Mouse (Mus musculus): ENCODE results near the gene Ccdc184. TPM values are rescaled to one million over a fixed set of nuclear protein-coding genes. Genes with fewer than 3 reads are reported as not detected.

Ccdc184 gene
- 13.3 and 15.9 TPM in 2 replicates for polyA plus RNA-seq (2014; fragmentation: Nextera tagmentation; extraction: Ambion mirVana)

GRCm38 (mm10) chr15:98166963-98167644, at the start of gene Ccdc184:
Gene Ccdc184, plus strand, starts transcription at chr15:98167158.
- Histone ChIP-seq H3K9me3 (ENCODE audit: control insufficient read depth, low read length) (no peaks in the 10 kb centered on the region), H3K4me2 (replicated peaks; ENCODE audit: low read depth, low read length) (peak within 1 kb of the TSS; percentile 82), H3K4me1 (replicated peaks; ENCODE audit: control insufficient read depth, insufficient read depth, low read length) (peaks cover 7% of the 10 kb centered on the region), H3K27me3 (ENCODE audit: control insufficient read depth, insufficient read depth, low read length) (peaks cover 26% of the 10 kb centered on the region), H3K27ac (ENCODE audit: low read depth, low read length) (peak within 1 kb of the TSS; percentile 91), H3K4me3 (ENCODE audit: low read depth, low read length) (peak within 1 kb of the TSS; percentile 48), H3K36me3 (ENCODE audit: control insufficient read depth, insufficient read depth, low read length) (no peaks in the 10 kb centered on the region), H3K9ac (ENCODE audit: low read depth, low read length) (peak within 1 kb of the TSS; percentile 68)
- WGBS, result 2% methylated on average over 15 of the region's 18 CpGs
- peak; percentile 83 for ATAC-seq (ENCODE audit: low FRiP score)
- peak; percentile 52 for DNase-seq (ENCODE audit: low spot score)

GRCm38 (mm10) chr15:98119363-98119762, 47.6 kb upstream of the Ccdc184 start:
- WGBS, result 76% methylated on average over 12 of the region's 12 CpGs
- H3K36me3 ChIP-seq (ENCODE audit: control insufficient read depth, insufficient read depth, low read length), result no peaks in the 10 kb centered on the region
- ATAC-seq (ENCODE audit: low FRiP score), result no peak

GRCm38 (mm10) chr15:98120831-98121230, 46.1 kb upstream of the Ccdc184 start:
- 95% methylated on average over 20 of the region's 20 CpGs for WGBS
- DNase-seq (ENCODE audit: low spot score), result no peak
- H3K4me1 ChIP-seq (replicated peaks; ENCODE audit: control insufficient read depth, insufficient read depth, low read length), result no peaks in the 10 kb centered on the region
- no peak overlapping the region for H3K4me3 ChIP-seq (ENCODE audit: low read depth, low read length)
- H3K27me3 ChIP-seq (ENCODE audit: control insufficient read depth, insufficient read depth, low read length), result no peaks in the 10 kb centered on the region
- H3K36me3 ChIP-seq (ENCODE audit: control insufficient read depth, insufficient read depth, low read length), result no peaks in the 10 kb centered on the region
- no peak overlapping the region for H3K4me2 ChIP-seq (replicated peaks; ENCODE audit: low read depth, low read length)
- H3K9me3 ChIP-seq (ENCODE audit: control insufficient read depth, low read length), result no peaks in the 10 kb centered on the region
- H3K27ac ChIP-seq (ENCODE audit: low read depth, low read length), result no peak overlapping the region
- ATAC-seq (ENCODE audit: low FRiP score), result no peak
- H3K9ac ChIP-seq (ENCODE audit: low read depth, low read length), result no peak overlapping the region

More at GRCm38 (mm10) chr15:98119363-98119762, 47.6 kb upstream of the Ccdc184 start:
- no peaks in the 10 kb centered on the region for H3K9me3 ChIP-seq (ENCODE audit: control insufficient read depth, low read length)
- DNase-seq (ENCODE audit: low spot score), result no peak
- no peak overlapping the region for H3K4me2 ChIP-seq (replicated peaks; ENCODE audit: low read depth, low read length)
- no peaks in the 10 kb centered on the region for H3K4me1 ChIP-seq (replicated peaks; ENCODE audit: control insufficient read depth, insufficient read depth, low read length)
- H3K9ac ChIP-seq (ENCODE audit: low read depth, low read length), result no peak overlapping the region
- no peak overlapping the region for H3K4me3 ChIP-seq (ENCODE audit: low read depth, low read length)
- H3K27ac ChIP-seq (ENCODE audit: low read depth, low read length), result no peak overlapping the region
- no peaks in the 10 kb centered on the region for H3K27me3 ChIP-seq (ENCODE audit: control insufficient read depth, insufficient read depth, low read length)

GRCm38 (mm10) chr15:98131001-98131400, 36.0 kb upstream of the Ccdc184 start:
- 95% methylated on average over 4 of the region's 4 CpGs for WGBS
- no peak overlapping the region for H3K27ac ChIP-seq (ENCODE audit: low read depth, low read length)
- no peaks in the 10 kb centered on the region for H3K9me3 ChIP-seq (ENCODE audit: control insufficient read depth, low read length)
- DNase-seq (ENCODE audit: low spot score), result no peak
- no peak for ATAC-seq (ENCODE audit: low FRiP score)
- no peaks in the 10 kb centered on the region for H3K4me1 ChIP-seq (replicated peaks; ENCODE audit: control insufficient read depth, insufficient read depth, low read length)
- H3K36me3 ChIP-seq (ENCODE audit: control insufficient read depth, insufficient read depth, low read length), result no peaks in the 10 kb centered on the region
- no peak overlapping the region for H3K4me3 ChIP-seq (ENCODE audit: low read depth, low read length)
- H3K27me3 ChIP-seq (ENCODE audit: control insufficient read depth, insufficient read depth, low read length), result no peaks in the 10 kb centered on the region
- H3K9ac ChIP-seq (ENCODE audit: low read depth, low read length), result no peak overlapping the region
- no peak overlapping the region for H3K4me2 ChIP-seq (replicated peaks; ENCODE audit: low read depth, low read length)

GRCm38 (mm10) chr15:98131451-98131850, 35.5 kb upstream of the Ccdc184 start:
- Histone ChIP-seq H3K27ac (ENCODE audit: low read depth, low read length) (no peak overlapping the region), H3K4me3 (ENCODE audit: low read depth, low read length) (no peak overlapping the region), H3K27me3 (ENCODE audit: control insufficient read depth, insufficient read depth, low read length) (no peaks in the 10 kb centered on the region), H3K4me2 (replicated peaks; ENCODE audit: low read depth, low read length) (no peak overlapping the region), H3K4me1 (replicated peaks; ENCODE audit: control insufficient read depth, insufficient read depth, low read length) (no peaks in the 10 kb centered on the region), H3K9ac (ENCODE audit: low read depth, low read length) (no peak overlapping the region), H3K36me3 (ENCODE audit: control insufficient read depth, insufficient read depth, low read length) (no peaks in the 10 kb centered on the region; the same call in 1 of the 2 replicates), H3K9me3 (ENCODE audit: control insufficient read depth, low read length) (no peaks in the 10 kb centered on the region)
- DNase-seq (ENCODE audit: low spot score), result no peak
- no peak for ATAC-seq (ENCODE audit: low FRiP score)
- WGBS, result 96% methylated on average over 7 of the region's 7 CpGs

GRCm38 (mm10) chr15:98131942-98132655, 34.9 kb upstream of the Ccdc184 start:
- H3K4me1 ChIP-seq (replicated peaks; ENCODE audit: control insufficient read depth, insufficient read depth, low read length), result no peaks in the 10 kb centered on the region
- WGBS, result 89% methylated on average over 15 of the region's 15 CpGs
- DNase-seq (ENCODE audit: low spot score), result no peak
- no peak overlapping the region for H3K27ac ChIP-seq (ENCODE audit: low read depth, low read length)
- H3K9ac ChIP-seq (ENCODE audit: low read depth, low read length), result no peak overlapping the region
- no peak overlapping the region for H3K4me2 ChIP-seq (replicated peaks; ENCODE audit: low read depth, low read length)
- no peaks in the 10 kb centered on the region for H3K9me3 ChIP-seq (ENCODE audit: control insufficient read depth, low read length)
- H3K4me3 ChIP-seq (ENCODE audit: low read depth, low read length), result no peak overlapping the region
- no peaks in the 10 kb centered on the region; the same call in 1 of the 2 replicates for H3K36me3 ChIP-seq (ENCODE audit: control insufficient read depth, insufficient read depth, low read length)
- H3K27me3 ChIP-seq (ENCODE audit: control insufficient read depth, insufficient read depth, low read length), result no peaks in the 10 kb centered on the region
- no peak for ATAC-seq (ENCODE audit: low FRiP score)

- no peak overlapping the region for H3K4me3 ChIP-seq (ENCODE audit: low read depth, low read length)
- H3K4me2 ChIP-seq (replicated peaks; ENCODE audit: low read depth, low read length), result no peak overlapping the region
- H3K9me3 ChIP-seq (ENCODE audit: control insufficient read depth, low read length), result no peaks in the 10 kb centered on the region
- 89% methylated on average over 3 of the region's 3 CpGs for WGBS
- ATAC-seq (ENCODE audit: low FRiP score) (no peak), DNase-seq (ENCODE audit: low spot score) (no peak)
- no peaks in the 10 kb centered on the region; the same call in 1 of the 2 replicates for H3K36me3 ChIP-seq (ENCODE audit: control insufficient read depth, insufficient read depth, low read length)
- H3K9ac ChIP-seq (ENCODE audit: low read depth, low read length), result no peak overlapping the region
- H3K27ac ChIP-seq (ENCODE audit: low read depth, low read length), result no peak overlapping the region
- no peaks in the 10 kb centered on the region for H3K4me1 ChIP-seq (replicated peaks; ENCODE audit: control insufficient read depth, insufficient read depth, low read length)
- no peaks in the 10 kb centered on the region for H3K27me3 ChIP-seq (ENCODE audit: control insufficient read depth, insufficient read depth, low read length)
Measured at GRCm38 (mm10) chr15:98133471-98133870, 33.5 kb upstream of the Ccdc184 start.

- 89% methylated on average over 4 of the region's 4 CpGs for WGBS
- Histone ChIP-seq H3K4me3 (ENCODE audit: low read depth, low read length) (no peak overlapping the region), H3K36me3 (ENCODE audit: control insufficient read depth, insufficient read depth, low read length) (no peaks in the 10 kb centered on the region; the same call in 1 of the 2 replicates), H3K9ac (ENCODE audit: low read depth, low read length) (no peak overlapping the region), H3K4me1 (replicated peaks; ENCODE audit: control insufficient read depth, insufficient read depth, low read length) (no peaks in the 10 kb centered on the region), H3K4me2 (replicated peaks; ENCODE audit: low read depth, low read length) (no peak overlapping the region), H3K27ac (ENCODE audit: low read depth, low read length) (no peak overlapping the region), H3K27me3 (ENCODE audit: control insufficient read depth, insufficient read depth, low read length) (no peaks in the 10 kb centered on the region), H3K9me3 (ENCODE audit: control insufficient read depth, low read length) (no peaks in the 10 kb centered on the region)
- DNase-seq (ENCODE audit: low spot score) (no peak), ATAC-seq (ENCODE audit: low FRiP score) (no peak)
Measured at GRCm38 (mm10) chr15:98134034-98134433, 32.9 kb upstream of the Ccdc184 start.

Measured in hindbrain, embryonic 11.5 days (tissue).